Mouse (Mus musculus): Measurements from ENCODE around the gene Mrps17.

Gene Mrps17

DNA sequence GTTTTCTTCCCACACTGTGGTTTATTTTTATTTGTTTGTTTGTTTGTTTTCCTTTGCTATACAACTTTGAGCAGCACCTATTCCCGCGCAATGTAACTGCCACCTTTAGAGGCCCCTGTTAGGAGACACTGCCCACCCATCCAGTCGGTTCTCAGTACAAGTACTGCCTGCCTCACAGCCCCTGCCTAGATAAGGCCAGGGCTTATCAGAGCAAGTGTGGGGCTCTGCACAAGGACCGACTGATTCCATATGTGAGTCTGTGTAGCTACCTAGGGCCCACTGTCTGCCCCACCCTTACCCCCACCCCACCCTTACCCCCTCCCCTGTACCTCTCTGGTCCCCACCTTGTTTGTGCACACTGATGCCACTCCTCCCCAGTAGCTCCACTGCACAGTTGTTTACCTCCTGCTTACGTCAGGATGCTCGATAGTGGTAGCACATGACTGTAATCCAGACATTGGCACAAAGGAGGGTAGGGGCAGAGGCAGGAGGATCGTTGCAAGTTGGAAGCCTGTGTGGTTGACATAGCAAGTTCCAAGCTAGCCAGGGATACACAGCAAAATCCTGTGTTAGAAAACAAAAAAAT is 27.7 kb downstream of the Mrps17 start:
- no peak for DNase-seq

DNA sequence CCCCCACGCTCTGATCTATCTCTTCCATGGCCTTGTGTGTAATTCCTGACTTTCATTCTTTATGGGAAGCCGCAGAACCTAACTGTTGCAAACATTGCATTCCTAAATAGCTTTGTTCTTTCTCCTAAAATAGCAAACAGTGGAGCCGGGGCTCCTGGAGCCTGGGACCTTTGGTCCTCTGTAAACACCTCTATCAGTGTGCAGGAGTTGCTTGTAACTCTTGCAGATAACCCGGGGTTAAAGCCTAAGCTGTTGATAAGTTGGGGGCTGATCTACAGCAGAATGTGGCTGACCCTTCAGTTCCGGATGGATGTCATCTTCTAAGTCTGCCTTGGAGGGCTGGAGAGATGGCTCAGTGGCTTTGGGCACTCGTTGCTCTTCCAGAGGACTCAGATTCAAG is 28.8 kb downstream of the Mrps17 start:
- no peak for DNase-seq

- DNase-seq: no peak
Observed at GRCm38 (mm10) chr5:129756886-129757285, 41.6 kb downstream of the Mrps17 start.

- peak; percentile 37 for DNase-seq
Observed at GRCm38 (mm10) chr5:129759929-129760480, 44.7 kb downstream of the Mrps17 start.

DNA sequence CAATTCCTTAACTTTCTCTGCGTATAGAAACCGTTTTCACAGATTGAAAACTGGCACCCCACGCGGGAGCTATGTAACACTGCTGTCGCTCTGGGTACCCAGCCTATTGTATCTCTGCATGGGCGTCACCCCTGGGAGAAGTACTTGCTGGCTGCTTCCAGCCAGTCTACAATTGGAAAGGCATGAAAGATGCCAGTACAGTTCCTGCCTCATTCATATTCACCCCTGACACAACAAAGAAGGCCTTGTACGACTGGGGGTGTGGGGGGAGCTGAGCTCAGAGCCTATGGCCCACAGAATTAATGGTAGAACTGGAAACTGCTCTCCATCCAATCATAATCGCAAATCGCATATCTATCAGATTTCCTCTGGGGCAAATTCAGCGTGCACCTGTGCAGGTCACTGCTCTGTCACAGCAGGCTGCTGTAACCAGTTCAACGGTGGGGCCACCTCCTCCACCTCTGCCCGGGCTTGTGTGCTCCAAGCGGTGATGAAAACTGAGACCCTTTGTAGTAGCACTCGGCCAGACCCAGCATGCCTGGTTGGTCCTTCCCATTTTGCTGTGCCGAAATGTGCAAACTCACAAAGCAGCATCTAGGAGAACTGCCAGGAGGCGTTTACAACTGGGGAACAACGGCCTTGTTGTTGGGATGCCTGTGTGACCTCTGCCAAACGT is 46.7 kb downstream of the Mrps17 start:
- no peak for DNase-seq

- peak; percentile 77 for DNase-seq
Observed at GRCm38 (mm10) chr5:129770443-129771355, 55.4 kb downstream of the Mrps17 start.

Data from kidney, postnatal 10 days (tissue).